Mouse (Mus musculus): ENCODE data around the gene Lingo1.

DNA sequence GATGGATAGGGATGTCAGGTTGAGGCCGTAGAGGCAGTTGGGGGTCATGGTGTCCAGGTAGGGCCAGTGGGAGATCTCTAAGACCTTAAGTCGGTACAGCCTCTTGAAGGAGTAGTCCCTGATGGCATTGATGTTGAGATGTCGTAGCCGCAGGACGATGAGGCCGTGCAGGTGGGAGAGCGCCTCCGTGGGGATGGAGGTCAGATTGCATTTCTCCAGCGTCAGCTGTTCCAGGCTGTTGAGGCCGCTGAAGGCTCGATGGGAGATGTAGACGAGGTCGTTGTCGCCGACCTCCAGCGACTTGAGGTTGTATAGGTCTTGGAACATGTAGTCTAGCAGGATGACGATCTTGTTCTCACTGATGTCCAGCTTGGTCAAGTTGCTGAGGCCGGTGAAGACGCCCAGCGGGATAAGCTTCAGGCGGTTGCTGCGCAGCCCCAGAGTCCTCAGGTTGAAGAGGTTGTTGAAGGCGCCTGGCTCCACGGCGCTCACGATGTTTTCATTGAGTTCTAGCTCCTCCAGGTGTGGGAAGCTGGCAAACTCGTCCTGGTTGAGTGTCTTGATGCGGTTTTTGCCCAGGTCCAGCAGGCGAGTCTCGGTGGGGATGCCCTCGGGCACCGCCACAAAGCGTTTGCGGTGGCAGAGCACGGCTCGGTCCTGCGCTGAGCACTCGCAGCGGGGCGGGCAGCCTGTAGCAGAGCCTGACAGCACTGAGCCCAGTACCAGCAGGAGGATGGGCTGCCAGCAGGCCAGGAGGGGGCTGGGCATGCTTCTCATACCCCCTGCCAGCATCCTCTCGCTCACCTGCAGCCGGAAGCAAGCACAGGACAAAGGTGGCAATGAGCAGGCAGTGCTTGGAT is 175.5 kb downstream of the Lingo1 start:
- TF ChIP-seq CTCF (IDR thresholded peaks at IDR 0.05; ENCODE audit: extremely low read depth, insufficient read depth, insufficient read length, insufficient replicate concordance) (no peak), POLR2A (IDR thresholded peaks at IDR 0.05; ENCODE audit: low read depth, low read length) (no peak)

All from spleen, adult 2 months (tissue).